Mouse (Mus musculus) liver, adult 2 months (tissue): ENCODE data around the gene Gm10642. TPM values are rescaled to one million over a fixed set of nuclear protein-coding genes. Genes with fewer than 3 reads are reported as not detected.

Experiments used
- DNase-seq: peaks from one replicate; pipeline ENCODE4 v3.0.0-alpha.2; 2011; ENCODE audit warnings: low read depth, low spot score; ENCODE audit errors: extremely low read depth
- H3K27ac ChIP-seq: fragments of 200-500 bp; replicated peaks from 2 replicates; pipeline ENCODE4 v1.5.1; 2012; ENCODE audit warnings: low read depth, mild to moderate bottlenecking, control low read depth, inconsistent platforms, low read length; ENCODE audit not compliant: insufficient read depth
- H3K27me3 ChIP-seq: fragments of 200-500 bp; 2 replicates; pipeline ENCODE4 v1.6.1; 2012; ENCODE audit warnings: mild to moderate bottlenecking, moderate library complexity, low read length, inconsistent platforms; ENCODE audit not compliant: control insufficient read depth, insufficient read depth
- H3K36me3 ChIP-seq: fragments of 200-500 bp; 2 replicates; pipeline ENCODE4 v1.6.1; 2012; ENCODE audit warnings: low read length, inconsistent platforms; ENCODE audit not compliant: control insufficient read depth, insufficient read depth
- H3K4me1 ChIP-seq: fragments of 200-500 bp; 2 replicates; pipeline ENCODE4 v1.6.1; 2011; ENCODE audit warnings: low read length; ENCODE audit not compliant: control insufficient read depth, insufficient read depth
- H3K4me3 ChIP-seq: fragments of 200-500 bp; 2 replicates; pipeline ENCODE4 v1.5.1; 2011; ENCODE audit warnings: low read depth, mild to moderate bottlenecking, control low read depth, low read length, moderate library complexity; ENCODE audit not compliant: insufficient read depth
- H3K79me2 ChIP-seq: fragments of 200-500 bp; 2 replicates; pipeline ENCODE4 v1.6.1; 2012; ENCODE audit warnings: inconsistent platforms, mild to moderate bottlenecking, low read length, moderate library complexity; ENCODE audit not compliant: control insufficient read depth, insufficient read depth
- H3K9ac ChIP-seq: fragments of 200-500 bp; 2 replicates; pipeline ENCODE4 v1.6.1; 2012; ENCODE audit warnings: low read depth, mild to moderate bottlenecking, control low read depth, inconsistent platforms, low read length
- CTCF ChIP-seq: fragments of 200-500 bp; IDR thresholded peaks from 2 replicates; pipeline ENCODE4 v1.5.1; 2011; ENCODE audit warnings: low read depth, low read length, control low read depth
- POLR2A ChIP-seq: fragments of 200-500 bp; IDR thresholded peaks from 2 replicates; pipeline ENCODE4 v1.6.1; 2011; ENCODE audit warnings: low read length, control low read depth; ENCODE audit not compliant: insufficient read depth; ENCODE audit errors: extremely low read depth
- WGBS: fragments of 180-500 bp; shearing (Covaris S2); methylation state at CpG from one replicate; pipeline ENCODE4 v1.1.7; 2018; 5-methylcytosine and 5-hydroxymethylcytosine counted together
- polyA plus RNA-seq: library from polyadenylated mRNA; depleted of rRNA; stranded (reverse); fragments of >200 nt; gene quantifications from 2 replicates; pipeline ENCODE4 v1.2.3, GENCODE M21; 2012
- total RNA-seq: library from RNA; depleted of rRNA; stranded (reverse); fragments of >200 nt; gene quantifications from 2 replicates; pipeline ENCODE4 v1.2.3, GENCODE M21; 2014

The Gm10642 gene
- total and polyA plus RNA-seq, 2 experiments: 1.6 to 1.7 TPM

- H3K27me3 ChIP-seq: no peaks in the 10 kb centered on the region
- H3K9ac ChIP-seq: no peak overlapping the region
- no peak overlapping the region for H3K4me3 ChIP-seq
- no peaks in the 10 kb centered on the region for H3K36me3 ChIP-seq
- 81% methylated on average over 4 of the region's 4 CpGs for WGBS
- no peak overlapping the region for H3K27ac ChIP-seq
- no peak for TF ChIP-seq CTCF
- peaks cover 2% of the 10 kb centered on the region; the same call in 1 of the 2 replicates for H3K4me1 ChIP-seq
- no peak for DNase-seq
- no peaks in the 10 kb centered on the region for H3K79me2 ChIP-seq
Measured at GRCm38 (mm10) chr9:70675117-70675516, 19.1 kb downstream of the Gm10642 start.

- Histone ChIP-seq H3K9ac (no peak overlapping the region), H3K36me3 (no peaks in the 10 kb centered on the region), H3K4me1 (peaks cover 2% of the 10 kb centered on the region; the same call in 1 of the 2 replicates), H3K27ac (no peak overlapping the region), H3K79me2 (no peaks in the 10 kb centered on the region), H3K27me3 (no peaks in the 10 kb centered on the region), H3K4me3 (no peak overlapping the region)
- DNase-seq: no peak
- 90% methylated on average over 5 of the region's 5 CpGs for WGBS
- TF ChIP-seq CTCF: 0 out of 2 replicates have a peak, but pooled peaks have one; percentile 3
- no peak for TF ChIP-seq POLR2A
Measured at GRCm38 (mm10) chr9:70675961-70676360, 19.9 kb downstream of the Gm10642 start.

GRCm38 (mm10) chr9:70678682-70679131, 22.7 kb downstream of the Gm10642 start, which contains the start of gene Adam10:
Adam10 (plus strand) TSS chr9:70678997.
- DNase-seq: peak; percentile 89
- H3K27ac ChIP-seq: peak within 1 kb of the TSS; percentile 90
- peak within 1 kb of the TSS; percentile 96 for H3K9ac ChIP-seq
- peaks cover 4% of the 10 kb centered on the region; the same call in 1 of the 2 replicates for H3K4me1 ChIP-seq
- TF ChIP-seq CTCF (no peak), POLR2A (peak; percentile 94)
- peak within 1 kb of the TSS; percentile 91 for H3K4me3 ChIP-seq
- no peaks in the 10 kb centered on the region for H3K27me3 ChIP-seq
- peaks cover 7% of the 10 kb centered on the region; the same call in 1 of the 2 replicates for H3K79me2 ChIP-seq
- no peaks in the 10 kb centered on the region for H3K36me3 ChIP-seq
- under 1% methylated on average over 44 of the region's 48 CpGs for WGBS

- H3K27me3 ChIP-seq: no peaks in the 10 kb centered on the region
- H3K4me3 ChIP-seq: peak overlapping the region; percentile 91
- peaks cover 4% of the 10 kb centered on the region; the same call in 1 of the 2 replicates for H3K4me1 ChIP-seq
- TF ChIP-seq CTCF: no peak
- no peak for TF ChIP-seq POLR2A
- peak overlapping the region; percentile 90 for H3K27ac ChIP-seq
- H3K79me2 ChIP-seq: peaks cover 7% of the 10 kb centered on the region; the same call in 1 of the 2 replicates
- H3K9ac ChIP-seq: peak overlapping the region; percentile 96
- WGBS: under 1% methylated on average over 103 of the region's 103 CpGs
- DNase-seq: peak; percentile 41
- no peaks in the 10 kb centered on the region for H3K36me3 ChIP-seq
Measured at GRCm38 (mm10) chr9:70679132-70680091, 23.4 kb downstream of the Gm10642 start.

GRCm38 (mm10) chr9:70682202-70682601, 26.2 kb downstream of the Gm10642 start:
- TF ChIP-seq CTCF: no peak
- no peak for TF ChIP-seq POLR2A
- H3K27me3 ChIP-seq: no peaks in the 10 kb centered on the region
- peaks cover 4% of the 10 kb centered on the region; the same call in 1 of the 2 replicates for H3K4me1 ChIP-seq
- no peak overlapping the region for H3K4me3 ChIP-seq
- H3K27ac ChIP-seq: no peak overlapping the region
- peaks cover 15% of the 10 kb centered on the region; the same call in 1 of the 2 replicates for H3K79me2 ChIP-seq
- no peak overlapping the region for H3K9ac ChIP-seq
- WGBS: 55% methylated on average over 1 of the region's 1 CpGs
- DNase-seq: no peak
- no peaks in the 10 kb centered on the region for H3K36me3 ChIP-seq
